Mouse (Mus musculus): Measurements from ENCODE around the gene Reg3a. TPM values are rescaled to one million over a fixed set of nuclear protein-coding genes. Genes with fewer than 3 reads are reported as not detected.

Gene Reg3a
- polyA plus RNA-seq (2012; rRNA removed), result 0.43 and 1.7 TPM in 2 replicates

- no peaks in the 10 kb centered on the region for H3K4me1 ChIP-seq (ENCODE audit: control insufficient read depth, insufficient read depth, insufficient read length)
- no peak within 1 kb of the TSS for H3K27ac ChIP-seq (ENCODE audit: insufficient read depth, low read length)
- no peaks in the 10 kb centered on the region for H3K27me3 ChIP-seq (ENCODE audit: control insufficient read depth, insufficient read depth, low read length)
- H3K4me3 ChIP-seq (ENCODE audit: extremely low read depth, insufficient read depth, insufficient read length), result no peak within 1 kb of the TSS
- no peak for DNase-seq (ENCODE audit: low read depth in 1 of 2, low spot score in 2 of 2)
- TF ChIP-seq CTCF (IDR thresholded peaks at IDR 0.05; ENCODE audit: extremely low read depth, insufficient read depth, insufficient read length, insufficient replicate concordance) (no peak), POLR2A (IDR thresholded peaks at IDR 0.05; ENCODE audit: low read depth, low read length) (no peak)
- H3K36me3 ChIP-seq (ENCODE audit: control insufficient read depth, insufficient read depth, low read length), result no peaks in the 10 kb centered on the region
Measured at GRCm38 (mm10) chr6:78380409-78380808, at the start of gene Reg3a. Reg3a (plus strand) TSS chr6:78380709.

DNA sequence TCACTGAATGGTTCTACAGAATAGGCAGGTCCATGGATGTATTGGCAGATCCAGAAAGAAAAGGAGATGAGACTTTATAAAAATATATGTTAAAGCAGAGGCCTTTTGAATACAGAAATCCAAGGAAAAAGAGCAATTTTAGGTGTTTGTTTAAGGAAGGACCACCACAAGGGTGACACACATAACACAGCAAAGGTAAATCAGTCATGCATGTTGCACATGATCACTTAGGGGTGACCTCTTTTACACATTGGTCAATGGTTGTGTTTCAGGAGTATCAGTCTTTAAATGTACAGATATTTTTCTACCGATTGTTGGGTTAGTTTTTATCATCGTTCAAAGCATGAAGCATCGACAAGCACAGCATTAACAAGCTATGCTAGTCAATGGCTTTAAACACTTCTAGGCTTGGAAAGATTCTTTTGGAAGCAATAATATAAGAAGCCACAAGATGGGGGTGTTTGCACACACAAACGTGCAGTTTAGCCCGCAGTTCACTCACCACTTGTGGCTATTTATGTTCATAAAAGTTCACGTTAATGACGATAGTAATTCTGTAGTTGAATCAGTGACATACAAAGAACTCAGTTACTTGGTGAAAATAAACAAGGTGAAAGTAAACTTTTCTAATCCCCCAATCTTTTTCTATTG is 48.5 kb upstream of the Reg3a start:
- WGBS, result 37% methylated on average over 7 of the region's 7 CpGs
- DNase-seq (ENCODE audit: low read depth in 1 of 2, low spot score in 2 of 2), result no peak
- Histone ChIP-seq H3K27ac (ENCODE audit: insufficient read depth, low read length) (no peak overlapping the region), H3K36me3 (ENCODE audit: control insufficient read depth, insufficient read depth, low read length) (no peaks in the 10 kb centered on the region), H3K4me3 (ENCODE audit: extremely low read depth, insufficient read depth, insufficient read length) (no peak overlapping the region), H3K27me3 (ENCODE audit: control insufficient read depth, insufficient read depth, low read length) (no peaks in the 10 kb centered on the region), H3K4me1 (ENCODE audit: control insufficient read depth, insufficient read depth, insufficient read length) (no peaks in the 10 kb centered on the region)
- no peak for TF ChIP-seq CTCF (IDR thresholded peaks at IDR 0.05; ENCODE audit: extremely low read depth, insufficient read depth, insufficient read length, insufficient replicate concordance)
- TF ChIP-seq POLR2A (IDR thresholded peaks at IDR 0.05; ENCODE audit: low read depth, low read length), result no peak

GRCm38 (mm10) chr6:78340296-78340695 is 40.2 kb upstream of the Reg3a start:
- Histone ChIP-seq H3K36me3 (ENCODE audit: control insufficient read depth, insufficient read depth, low read length) (no peaks in the 10 kb centered on the region), H3K4me1 (ENCODE audit: control insufficient read depth, insufficient read depth, insufficient read length) (no peaks in the 10 kb centered on the region), H3K4me3 (ENCODE audit: extremely low read depth, insufficient read depth, insufficient read length) (no peak overlapping the region), H3K27ac (ENCODE audit: insufficient read depth, low read length) (no peak overlapping the region), H3K27me3 (ENCODE audit: control insufficient read depth, insufficient read depth, low read length) (no peaks in the 10 kb centered on the region)
- TF ChIP-seq POLR2A (IDR thresholded peaks at IDR 0.05; ENCODE audit: low read depth, low read length), result no peak
- TF ChIP-seq CTCF (IDR thresholded peaks at IDR 0.05; ENCODE audit: extremely low read depth, insufficient read depth, insufficient read length, insufficient replicate concordance), result no peak
- DNase-seq (ENCODE audit: low read depth in 1 of 2, low spot score in 2 of 2), result no peak

DNA sequence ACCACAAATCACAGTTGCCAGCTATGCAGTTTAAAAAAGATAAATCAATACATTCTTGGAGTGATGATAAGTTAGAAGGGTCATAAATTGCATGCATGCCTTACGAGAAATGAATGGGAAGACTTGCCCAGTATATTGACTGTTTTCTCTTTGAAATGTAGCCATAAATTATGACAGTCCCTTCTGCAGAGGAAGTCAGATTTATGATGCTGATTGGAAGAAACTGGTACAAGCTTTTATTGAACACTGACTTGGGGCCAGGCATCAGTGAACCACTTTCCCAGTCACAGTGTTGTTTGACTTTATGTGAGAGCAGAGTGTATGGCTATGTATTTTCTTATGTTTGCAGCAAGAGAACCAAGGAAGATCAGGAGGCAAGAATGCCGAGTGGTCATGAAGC is 38.8 kb upstream of the Reg3a start:
- WGBS, result 74% methylated on average over 2 of the region's 2 CpGs
- no peak overlapping the region for H3K27ac ChIP-seq (ENCODE audit: insufficient read depth, low read length)
- no peak for TF ChIP-seq POLR2A (IDR thresholded peaks at IDR 0.05; ENCODE audit: low read depth, low read length)
- no peak for TF ChIP-seq CTCF (IDR thresholded peaks at IDR 0.05; ENCODE audit: extremely low read depth, insufficient read depth, insufficient read length, insufficient replicate concordance)
- no peak overlapping the region for H3K4me3 ChIP-seq (ENCODE audit: extremely low read depth, insufficient read depth, insufficient read length)
- H3K36me3 ChIP-seq (ENCODE audit: control insufficient read depth, insufficient read depth, low read length), result no peaks in the 10 kb centered on the region
- DNase-seq (ENCODE audit: low read depth in 1 of 2, low spot score in 2 of 2), result no peak
- no peaks in the 10 kb centered on the region for H3K4me1 ChIP-seq (ENCODE audit: control insufficient read depth, insufficient read depth, insufficient read length)
- no peaks in the 10 kb centered on the region for H3K27me3 ChIP-seq (ENCODE audit: control insufficient read depth, insufficient read depth, low read length)

- H3K36me3 ChIP-seq (ENCODE audit: control insufficient read depth, insufficient read depth, low read length), result no peaks in the 10 kb centered on the region
- WGBS, result 58% methylated on average over 2 of the region's 2 CpGs
- no peak for DNase-seq (ENCODE audit: low read depth in 1 of 2, low spot score in 2 of 2)
Measured at GRCm38 (mm10) chr6:78361971-78362563, 18.4 kb upstream of the Reg3a start.

DNA sequence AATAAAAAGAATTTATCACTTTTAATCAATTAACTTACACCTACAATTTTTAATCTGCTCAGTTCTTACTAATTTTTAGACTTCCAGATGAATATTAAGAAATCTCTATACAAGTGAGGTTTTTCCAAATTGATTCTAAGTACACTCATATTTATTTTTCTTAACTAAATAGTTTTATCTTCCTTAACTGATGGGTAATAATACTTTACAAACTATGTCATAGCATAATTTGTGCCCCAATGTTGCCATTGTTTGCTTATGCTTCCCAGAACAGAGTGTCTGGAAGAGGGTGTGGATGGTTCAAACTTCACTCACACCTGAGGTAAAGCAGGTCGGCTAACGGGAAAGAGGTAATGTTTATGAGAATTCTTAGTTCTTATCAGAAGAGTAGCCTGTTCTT is 10.2 kb upstream of the Reg3a start, which contains the start of gene Reg3b:
Gene Reg3b (plus strand): TSS at position 301 of the 400 bp plus-strand sequence.
- Histone ChIP-seq H3K4me1 (ENCODE audit: control insufficient read depth, insufficient read depth, insufficient read length) (no peaks in the 10 kb centered on the region), H3K36me3 (ENCODE audit: control insufficient read depth, insufficient read depth, low read length) (no peaks in the 10 kb centered on the region), H3K4me3 (ENCODE audit: extremely low read depth, insufficient read depth, insufficient read length) (no peak within 1 kb of the TSS), H3K27me3 (ENCODE audit: control insufficient read depth, insufficient read depth, low read length) (no peaks in the 10 kb centered on the region), H3K27ac (ENCODE audit: insufficient read depth, low read length) (no peak within 1 kb of the TSS)
- no peak for TF ChIP-seq POLR2A (IDR thresholded peaks at IDR 0.05; ENCODE audit: low read depth, low read length)
- TF ChIP-seq CTCF (IDR thresholded peaks at IDR 0.05; ENCODE audit: extremely low read depth, insufficient read depth, insufficient read length, insufficient replicate concordance), result no peak
- no peak for DNase-seq (ENCODE audit: low read depth in 1 of 2, low spot score in 2 of 2)
- 95% methylated on average over 2 of the region's 2 CpGs for WGBS

More at GRCm38 (mm10) chr6:78361971-78362563, 18.4 kb upstream of the Reg3a start:
- no peak overlapping the region for H3K27ac ChIP-seq (ENCODE audit: insufficient read depth, low read length)
- H3K4me3 ChIP-seq (ENCODE audit: extremely low read depth, insufficient read depth, insufficient read length), result no peak overlapping the region
- TF ChIP-seq POLR2A (IDR thresholded peaks at IDR 0.05; ENCODE audit: low read depth, low read length) (no peak), CTCF (IDR thresholded peaks at IDR 0.05; ENCODE audit: extremely low read depth, insufficient read depth, insufficient read length, insufficient replicate concordance) (no peak)
- no peaks in the 10 kb centered on the region for H3K27me3 ChIP-seq (ENCODE audit: control insufficient read depth, insufficient read depth, low read length)
- H3K4me1 ChIP-seq (ENCODE audit: control insufficient read depth, insufficient read depth, insufficient read length), result no peaks in the 10 kb centered on the region

- no peaks in the 10 kb centered on the region for H3K36me3 ChIP-seq (ENCODE audit: control insufficient read depth, insufficient read depth, low read length)
- no peak within 1 kb of the TSS for H3K4me3 ChIP-seq (ENCODE audit: extremely low read depth, insufficient read depth, insufficient read length)
- no peak within 1 kb of the TSS for H3K27ac ChIP-seq (ENCODE audit: insufficient read depth, low read length)
- H3K4me1 ChIP-seq (ENCODE audit: control insufficient read depth, insufficient read depth, insufficient read length), result no peaks in the 10 kb centered on the region
- no peaks in the 10 kb centered on the region for H3K27me3 ChIP-seq (ENCODE audit: control insufficient read depth, insufficient read depth, low read length)
- DNase-seq (ENCODE audit: low read depth in 1 of 2, low spot score in 2 of 2), result no peak
- TF ChIP-seq CTCF (IDR thresholded peaks at IDR 0.05; ENCODE audit: extremely low read depth, insufficient read depth, insufficient read length, insufficient replicate concordance) (no peak), POLR2A (IDR thresholded peaks at IDR 0.05; ENCODE audit: low read depth, low read length) (no peak)
- 75% methylated on average over 2 of the region's 2 CpGs for WGBS
Measured at GRCm38 (mm10) chr6:78378765-78379164, 1.7 kb upstream of the Reg3a start, which contains the start of gene Reg3d. Reg3d (minus strand) TSS chr6:78378865.

All from spleen, adult 2 months (tissue).